Mouse (Mus musculus): ENCODE data around the gene Fcer2a.

DNA sequence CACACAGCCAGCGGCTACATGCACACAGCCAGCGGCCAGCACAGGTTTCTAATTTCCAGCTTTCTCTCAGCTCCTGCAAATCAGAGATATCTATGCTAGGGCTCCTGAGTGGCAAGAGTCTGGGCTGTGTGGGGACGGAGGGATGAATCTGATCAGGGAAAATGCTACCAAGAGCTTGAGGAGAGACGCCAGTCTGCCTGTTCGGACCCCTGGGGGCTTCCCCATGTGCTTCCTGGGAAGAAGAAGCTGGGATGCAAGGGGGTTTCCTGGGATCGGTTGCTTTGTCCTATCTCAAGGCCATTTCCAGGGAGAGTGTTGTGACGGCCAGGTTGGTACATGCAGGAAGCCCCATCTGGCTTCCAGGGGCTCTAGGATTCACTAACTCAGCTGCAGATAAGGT lies 13.6 kb upstream of the Fcer2a start:
- TF ChIP-seq CTCF (IDR thresholded peaks at IDR 0.05; ENCODE audit: low read depth, low read length): no peak
- no peak for TF ChIP-seq POLR2A (IDR thresholded peaks at IDR 0.05; ENCODE audit: extremely low read depth, insufficient read depth, low read length)

Measured in liver, adult 2 months (tissue).